ENCODE assay signal across 9 mouse cellular contexts in genomic region chr12:79993821-79994571, GRCm38 (mm10).
A peak's percentile ranks its signal among the peaks of the same experiment; 100 is the strongest.
DNase-seq lines count a peak whose midpoint lies in the region; ATAC-seq and TF ChIP-seq lines count a peak whose summit lies in the region.
"Had no signal": no experiment of that assay in that cellular context is flagged by ENCODE, and none has a peak within 500 bp of the region (broad histone marks: within the 10 kb centered on the region; RNA-seq: fewer than 3 reads in every experiment).

No protein-coding gene starts in this region.

- peak overlapping the region; percentile 43; the same call in 1 of the 2 replicates for H3K27ac ChIP-seq in forebrain, embryonic 12.5 days
- H3K27ac ChIP-seq in forebrain, postnatal 0 days (ENCODE audit: low read depth, low read length), result no peak overlapping the region
- H3K27ac ChIP-seq in stomach, embryonic 16.5 days (ENCODE audit: low read length), result peak overlapping the region; percentile 95
- H3K27ac ChIP-seq: neural tube, embryonic 12.5 days had no signal

- TF ChIP-seq CTCF in forebrain, postnatal 0 days (IDR thresholded peaks at IDR 0.05; ENCODE audit: low read depth), result no peak

- no peak overlapping the region for H3K4me3 ChIP-seq in forebrain, embryonic 12.5 days (replicated peaks)
- no peak overlapping the region for H3K4me3 ChIP-seq in forebrain, postnatal 0 days (ENCODE audit: low read depth, low read length)
- no peak overlapping the region for H3K4me3 ChIP-seq in stomach, embryonic 16.5 days (replicated peaks; ENCODE audit: low read length)
- H3K4me3 ChIP-seq: neural tube, embryonic 12.5 days had no signal

- peaks cover 38% of the 10 kb centered on the region for H3K4me1 ChIP-seq in forebrain, embryonic 12.5 days
- 0 out of 2 replicates have a peak, but pooled peaks cover 11% of the 10 kb centered on the region for H3K4me1 ChIP-seq in forebrain, postnatal 0 days (ENCODE audit: insufficient read depth)
- H3K4me1 ChIP-seq in stomach, embryonic 16.5 days (ENCODE audit: control insufficient read depth, insufficient read depth, low read length), result peaks cover 54% of the 10 kb centered on the region

- no peak overlapping the region for H3K9ac ChIP-seq in forebrain, embryonic 12.5 days
- H3K9ac ChIP-seq in forebrain, postnatal 0 days, result no peak overlapping the region
- H3K9ac ChIP-seq in stomach, embryonic 16.5 days (ENCODE audit: low read length), result peak overlapping the region; percentile 37
- H3K9ac ChIP-seq: neural tube, embryonic 12.5 days had no signal

- ATAC-seq in forebrain, embryonic 12.5 days (ENCODE audit: low FRiP score), result no peak
- ATAC-seq in forebrain, postnatal 0 days, result no peak
- ATAC-seq in stomach, embryonic 16.5 days (ENCODE audit: insufficient read depth, low FRiP score), result peak; percentile 73

- WGBS in forebrain, embryonic 12.5 days, result 77% methylated on average over 5 of the region's 5 CpGs
- 80% methylated on average over 5 of the region's 5 CpGs for WGBS in forebrain, postnatal 0 days
- WGBS in stomach, embryonic 16.5 days, result 29% methylated on average over 5 of the region's 5 CpGs

- no peak for DNase-seq in forebrain, postnatal 0 days
- peak; percentile 73 for DNase-seq in testis, postnatal 10 days (ENCODE audit: low spot score)
- DNase-seq in testis, postnatal 14 days (ENCODE audit: low spot score), result no peak
- DNase-seq in liver, result peak; percentile 77
- no peak for DNase-seq in cerebellum, postnatal 25 days
- no peak for DNase-seq in frontal cortex, adult 2 months (ENCODE audit: extremely low spot score in 1 of 2, low spot score in 1 of 2)

- H3K27me3 ChIP-seq in forebrain, embryonic 12.5 days, result no peaks in the 10 kb centered on the region
- H3K27me3 ChIP-seq in forebrain, postnatal 0 days (ENCODE audit: insufficient read depth, low read length), result no peaks in the 10 kb centered on the region
- no peaks in the 10 kb centered on the region for H3K27me3 ChIP-seq in stomach, embryonic 16.5 days (ENCODE audit: control insufficient read depth, insufficient read depth, low read length)
- H3K27me3 ChIP-seq: neural tube, embryonic 12.5 days had no signal

- no peak overlapping the region for H3K4me2 ChIP-seq in forebrain, embryonic 12.5 days
- H3K4me2 ChIP-seq in forebrain, postnatal 0 days (ENCODE audit: low read depth), result no peak overlapping the region
- H3K4me2 ChIP-seq in stomach, embryonic 16.5 days (ENCODE audit: low read depth, low read length), result peak overlapping the region; percentile 1; the same call in 1 of the 2 replicates
- H3K4me2 ChIP-seq: neural tube, embryonic 12.5 days had no signal

- H3K36me3 ChIP-seq in forebrain, embryonic 12.5 days (replicated peaks), result no peaks in the 10 kb centered on the region
- no peaks in the 10 kb centered on the region for H3K36me3 ChIP-seq in forebrain, postnatal 0 days (ENCODE audit: insufficient read depth)
- no peaks in the 10 kb centered on the region for H3K36me3 ChIP-seq in stomach, embryonic 16.5 days (ENCODE audit: control insufficient read depth, insufficient read depth, low read length)
- H3K36me3 ChIP-seq: neural tube, embryonic 12.5 days had no signal

- H3K9me3 ChIP-seq in forebrain, embryonic 12.5 days, result no peaks in the 10 kb centered on the region
- H3K9me3 ChIP-seq in forebrain, postnatal 0 days (ENCODE audit: low read length), result no peaks in the 10 kb centered on the region
- no peaks in the 10 kb centered on the region for H3K9me3 ChIP-seq in stomach, embryonic 16.5 days (replicated peaks; ENCODE audit: control insufficient read depth, low read length)
- H3K9me3 ChIP-seq: neural tube, embryonic 12.5 days had no signal

Comparison
In these comparisons a context has a peak if more than half of its experiments do, and no peak if none do; other contexts are left out.
1. DNase-seq: peak in testis, postnatal 10 days (single experiment) and liver (single experiment); none in forebrain, postnatal 0 days (single experiment), testis, postnatal 14 days (single experiment), cerebellum, postnatal 25 days (0 of 2) and frontal cortex, adult 2 months (0 of 2).